ENCODE assay signal across 9 mouse cellular contexts in genomic region chr19:16325911-16326310, GRCm38 (mm10).
A peak's percentile ranks its signal among the peaks of the same experiment; 100 is the strongest.
DNase-seq lines count a peak whose midpoint lies in the region; ATAC-seq and TF ChIP-seq lines count a peak whose summit lies in the region.
"Had no signal": no experiment of that assay in that cellular context is flagged by ENCODE, and none has a peak within 500 bp of the region (broad histone marks: within the 10 kb centered on the region; RNA-seq: fewer than 3 reads in every experiment).

No protein-coding gene starts in this region.

- TF ChIP-seq CTCF in gastrocnemius, adult 2 months (IDR thresholded peaks at IDR 0.05): no peak

- peak overlapping the region; percentile 40 for H3K4me2 ChIP-seq in kidney, embryonic 15.5 days
- H3K4me2 ChIP-seq: embryonic facial prominence, embryonic 13.5 days had no signal

- H3K9ac ChIP-seq in kidney, embryonic 15.5 days: no peak overlapping the region
- H3K9ac ChIP-seq: embryonic facial prominence, embryonic 13.5 days had no signal

- intact Hi-C loops in gastrocnemius, adult 2 months (cut with DNase I): no loop called here

- peaks cover 11% of the 10 kb centered on the region for H3K4me1 ChIP-seq in brown adipose tissue, adult 24 weeks (ENCODE audit: control insufficient read depth, insufficient read depth, insufficient read length, low read length)
- H3K4me1 ChIP-seq in kidney, embryonic 15.5 days: peaks cover 50% of the 10 kb centered on the region
- H3K4me1 ChIP-seq in midbrain, embryonic 10.5 days: peaks cover 25% of the 10 kb centered on the region

- H3K4me3 ChIP-seq in gastrocnemius, adult 2 months: peak overlapping the region; percentile 35
- H3K4me3 ChIP-seq in brown adipose tissue, adult 24 weeks (ENCODE audit: insufficient read depth, low read depth, low read length): no peak overlapping the region
- H3K4me3 ChIP-seq in kidney, embryonic 15.5 days (replicated peaks): no peak overlapping the region
- H3K4me3 ChIP-seq in midbrain, embryonic 10.5 days: no peak overlapping the region
- H3K4me3 ChIP-seq: embryonic facial prominence, embryonic 13.5 days had no signal

- 0 out of 2 replicates have a peak, but pooled peaks cover 4% of the 10 kb centered on the region for H3K36me3 ChIP-seq in kidney, embryonic 15.5 days
- H3K36me3 ChIP-seq in midbrain, embryonic 10.5 days: 0 out of 2 replicates have a peak, but pooled peaks cover 3% of the 10 kb centered on the region
- H3K36me3 ChIP-seq: embryonic facial prominence, embryonic 13.5 days had no signal

- peak; percentile 31 for DNase-seq in gastrocnemius, adult 2 months
- DNase-seq in gastrocnemius, postnatal 25 days: no peak
- DNase-seq in ovary, postnatal 36 days (ENCODE audit: low spot score): no peak
- DNase-seq in T-cell, adult 2 months (ENCODE audit: low spot score): no peak
- no peak for DNase-seq in midbrain, embryonic 10.5 days (ENCODE audit: low spot score)

- H3K9me3 ChIP-seq in kidney, embryonic 15.5 days (replicated peaks): no peaks in the 10 kb centered on the region
- H3K9me3 ChIP-seq in midbrain, embryonic 10.5 days (replicated peaks): no peaks in the 10 kb centered on the region
- H3K9me3 ChIP-seq: embryonic facial prominence, embryonic 13.5 days had no signal

- H3K27me3 ChIP-seq in kidney, embryonic 15.5 days: no peaks in the 10 kb centered on the region
- no peaks in the 10 kb centered on the region for H3K27me3 ChIP-seq in midbrain, embryonic 10.5 days (ENCODE audit: low read depth, poor library complexity, severe bottlenecking)
- H3K27me3 ChIP-seq: embryonic facial prominence, embryonic 13.5 days had no signal

- peak overlapping the region; percentile 58 for H3K27ac ChIP-seq in gastrocnemius, adult 2 months
- peak overlapping the region; percentile 75 for H3K27ac ChIP-seq in brown adipose tissue, adult 24 weeks (replicated peaks; ENCODE audit: low read depth, low read length)
- peak overlapping the region; percentile 86 for H3K27ac ChIP-seq in kidney, embryonic 15.5 days
- H3K27ac ChIP-seq in midbrain, embryonic 10.5 days (replicated peaks): no peak overlapping the region
- H3K27ac ChIP-seq: embryonic facial prominence, embryonic 13.5 days had no signal

- 17% methylated on average over 8 of the region's 8 CpGs for WGBS in kidney, embryonic 15.5 days
- 66% methylated on average over 8 of the region's 8 CpGs for WGBS in midbrain, embryonic 10.5 days

- ATAC-seq in kidney, embryonic 15.5 days (replicated peaks; ENCODE audit: low FRiP score): peak; percentile 92
- peak; percentile 75 for ATAC-seq in megakaryocyte progenitor cell, adult 5-6 weeks (replicated peaks; ENCODE audit: poor library complexity)
